Mouse (Mus musculus) testis, adult 2 months (tissue): ENCODE measurements at regions not wholly inside any gene's neighbourhood (a gene's known extent, or its start where the extent isn't known, plus 50 kb on each side); places are given as distances from the start of the nearest gene placed in this dataset.

Experiments
- H3K27ac ChIP-seq: fragments of 200-500 bp; 2 replicates; pipeline ENCODE4 v1.5.1; 2012; ENCODE audit warnings: low read depth, low read length; ENCODE audit not compliant: control insufficient read depth, insufficient read depth
- H3K27me3 ChIP-seq: fragments of 200-500 bp; 2 replicates; pipeline ENCODE4 v1.6.1; 2012; ENCODE audit warnings: mild to moderate bottlenecking, low read length, moderate library complexity; ENCODE audit not compliant: control insufficient read depth, insufficient read depth
- H3K36me3 ChIP-seq: fragments of 200-500 bp; 2 replicates; pipeline ENCODE4 v1.6.1; 2012; ENCODE audit warnings: mild to moderate bottlenecking, low read length; ENCODE audit not compliant: control insufficient read depth, insufficient read depth
- H3K4me1 ChIP-seq: fragments of 200-500 bp; 2 replicates; pipeline ENCODE4 v1.6.1; 2012; ENCODE audit warnings: low read length; ENCODE audit not compliant: control insufficient read depth, insufficient read depth
- H3K4me3 ChIP-seq: fragments of 200-500 bp; 2 replicates; pipeline ENCODE4 v1.5.1; 2012; ENCODE audit warnings: low read depth, mild to moderate bottlenecking, low read length, moderate library complexity, mixed read lengths; ENCODE audit not compliant: control insufficient read depth
- CTCF ChIP-seq: fragments of 200-500 bp; IDR thresholded peaks from 2 replicates; pipeline ENCODE4 v1.5.1; 2012; ENCODE audit warnings: low read depth, mild to moderate bottlenecking, inconsistent platforms, low read length, moderate library complexity; ENCODE audit not compliant: control insufficient read depth, insufficient read depth, insufficient replicate concordance
- POLR2A ChIP-seq: fragments of 200-500 bp; IDR thresholded peaks from 2 replicates; pipeline ENCODE4 v1.6.1; 2012; ENCODE audit warnings: low read depth, mild to moderate bottlenecking, inconsistent platforms, low read length, moderate library complexity; ENCODE audit not compliant: control insufficient read depth

DNA sequence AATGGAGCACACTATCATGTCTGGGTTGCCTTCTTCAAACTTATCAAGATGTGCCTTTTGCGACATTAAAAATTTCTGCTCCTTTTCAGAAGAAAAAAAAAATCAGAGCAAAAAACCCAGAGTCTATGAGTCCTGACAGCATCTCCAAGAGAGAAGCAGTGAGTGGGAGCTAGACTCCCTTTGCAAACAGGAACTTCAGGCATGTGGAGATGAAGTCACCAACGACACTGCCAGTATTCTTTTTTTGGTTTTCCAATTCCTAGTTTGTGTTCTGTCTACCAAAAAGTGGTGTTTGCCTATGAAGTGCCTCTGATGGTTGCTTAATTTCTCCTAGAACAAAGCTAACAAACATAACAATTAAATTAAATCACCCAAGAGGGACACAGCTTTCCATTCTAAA is 457.2 kb upstream of the Nr2f1 start:
- H3K27me3 ChIP-seq: no peaks in the 10 kb centered on the region
- H3K4me3 ChIP-seq: no peak overlapping the region
- no peak for TF ChIP-seq CTCF
- TF ChIP-seq POLR2A: no peak

DNA sequence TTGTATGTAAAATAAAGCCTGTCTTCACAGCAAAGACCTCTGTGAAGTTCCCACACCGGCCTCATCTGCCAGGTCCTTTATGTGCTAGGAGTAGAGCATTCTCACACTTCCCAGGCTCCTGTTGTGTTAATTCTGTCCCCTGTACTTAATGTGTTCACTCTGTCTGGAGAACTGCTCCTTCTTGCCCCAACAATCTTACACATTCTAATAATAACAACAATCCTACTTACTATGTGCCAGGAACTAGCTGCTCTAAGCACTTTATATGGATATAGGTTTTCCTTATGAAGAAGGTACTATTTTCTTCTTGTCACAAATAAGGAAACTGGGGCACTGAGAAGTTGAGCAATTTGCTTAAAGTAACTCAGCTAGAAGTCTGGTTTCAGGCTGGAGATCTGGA is 456.6 kb upstream of the Nr2f1 start:
- Histone ChIP-seq H3K27me3 (no peaks in the 10 kb centered on the region), H3K27ac (no peak overlapping the region), H3K4me1 (no peaks in the 10 kb centered on the region), H3K36me3 (no peaks in the 10 kb centered on the region), H3K4me3 (no peak overlapping the region)
- TF ChIP-seq POLR2A (no peak), CTCF (no peak)

More for the DNA sequence above, 457.2 kb upstream of the Nr2f1 start:
- Histone ChIP-seq H3K27ac (no peak overlapping the region), H3K4me1 (no peaks in the 10 kb centered on the region), H3K36me3 (no peaks in the 10 kb centered on the region)

DNA sequence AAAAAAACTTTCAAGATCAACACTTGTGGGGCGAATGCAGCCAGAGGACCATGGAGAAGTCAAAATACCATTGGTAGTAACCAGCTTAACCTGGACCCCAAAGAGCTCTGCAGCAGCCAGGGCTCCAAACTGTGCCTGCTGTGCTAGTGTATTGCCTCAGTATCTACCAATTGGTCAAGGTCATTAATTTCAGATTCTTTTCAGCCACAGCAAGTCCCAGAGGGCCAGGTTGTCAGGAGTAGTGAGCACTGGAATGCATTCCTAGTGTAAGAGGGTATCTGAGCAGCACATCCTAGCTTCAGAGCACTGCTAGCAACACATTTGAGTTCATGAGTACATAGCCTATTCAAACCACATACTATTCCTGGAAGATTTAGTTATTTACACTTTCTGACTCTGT is 451.3 kb upstream of the Nr2f1 start:
- no peak overlapping the region for H3K4me3 ChIP-seq

DNA sequence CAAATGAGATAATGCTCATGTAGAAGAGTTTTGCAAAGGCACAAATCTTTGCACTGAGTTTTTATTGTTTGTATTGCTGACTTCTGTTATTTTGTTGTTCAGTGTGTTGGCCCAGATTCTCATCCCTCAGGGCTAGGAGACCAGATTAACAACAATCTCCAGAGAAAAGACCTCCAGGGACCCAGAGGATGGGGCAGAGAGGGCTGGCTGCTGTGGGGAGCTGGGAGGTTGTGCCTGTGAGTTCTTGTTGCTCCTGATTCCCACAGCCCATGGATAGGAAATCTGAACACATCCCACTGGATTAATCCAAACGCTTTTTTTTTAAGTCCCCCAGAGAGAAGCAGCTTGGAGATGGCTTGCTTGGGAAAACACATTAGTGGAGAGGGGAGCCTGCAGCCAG is 445.0 kb upstream of the Nr2f1 start:
- Histone ChIP-seq H3K36me3 (no peaks in the 10 kb centered on the region), H3K4me1 (no peaks in the 10 kb centered on the region), H3K27ac (no peak overlapping the region), H3K27me3 (no peaks in the 10 kb centered on the region), H3K4me3 (no peak overlapping the region)
- no peak for TF ChIP-seq CTCF
- TF ChIP-seq POLR2A: no peak

More for the DNA sequence above, 451.3 kb upstream of the Nr2f1 start:
- H3K4me1 ChIP-seq: no peaks in the 10 kb centered on the region
- TF ChIP-seq CTCF: no peak
- TF ChIP-seq POLR2A: no peak
- H3K27me3 ChIP-seq: no peaks in the 10 kb centered on the region
- no peaks in the 10 kb centered on the region for H3K36me3 ChIP-seq
- H3K27ac ChIP-seq: no peak overlapping the region

DNA sequence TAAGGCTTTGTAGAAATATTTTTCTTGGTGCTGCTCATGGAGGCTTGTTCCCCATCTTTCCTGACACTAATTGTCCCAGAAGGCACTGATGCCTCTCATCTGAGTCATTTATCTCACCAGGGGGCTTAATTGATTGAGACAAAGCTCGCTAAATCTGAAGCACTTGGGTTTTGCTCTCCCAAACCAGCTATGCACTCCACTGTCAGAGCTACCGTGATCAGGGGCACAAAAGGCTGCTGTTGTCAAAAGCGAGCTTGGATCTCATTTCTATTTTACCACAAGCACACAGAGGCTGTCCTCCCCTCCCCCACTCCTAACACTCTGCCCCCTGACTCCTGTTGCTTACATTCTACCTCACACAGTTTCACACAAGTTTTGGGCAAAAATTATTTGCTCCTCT is 443.5 kb upstream of the Nr2f1 start:
- no peak for TF ChIP-seq CTCF
- TF ChIP-seq POLR2A: no peak
- Histone ChIP-seq H3K4me3 (no peak overlapping the region), H3K4me1 (no peaks in the 10 kb centered on the region), H3K36me3 (no peaks in the 10 kb centered on the region), H3K27ac (no peak overlapping the region), H3K27me3 (no peaks in the 10 kb centered on the region)

DNA sequence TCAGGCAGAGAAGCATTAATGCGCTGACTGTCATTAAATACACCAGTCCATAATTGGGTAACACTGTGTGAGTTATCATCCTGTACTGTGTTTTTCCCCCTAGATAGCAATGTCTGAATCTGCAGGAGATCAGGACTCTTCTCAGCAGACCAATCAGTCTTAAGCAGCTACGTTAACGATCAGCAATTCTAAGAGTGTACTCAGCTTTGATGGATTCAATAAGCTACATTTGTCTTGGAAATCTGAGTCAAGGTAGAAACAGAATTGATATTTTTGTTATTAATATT is 442.8 kb upstream of the Nr2f1 start:
- Histone ChIP-seq H3K27me3 (no peaks in the 10 kb centered on the region), H3K27ac (no peak overlapping the region), H3K4me1 (no peaks in the 10 kb centered on the region), H3K36me3 (no peaks in the 10 kb centered on the region), H3K4me3 (no peak overlapping the region)
- TF ChIP-seq CTCF (no peak), POLR2A (no peak)

DNA sequence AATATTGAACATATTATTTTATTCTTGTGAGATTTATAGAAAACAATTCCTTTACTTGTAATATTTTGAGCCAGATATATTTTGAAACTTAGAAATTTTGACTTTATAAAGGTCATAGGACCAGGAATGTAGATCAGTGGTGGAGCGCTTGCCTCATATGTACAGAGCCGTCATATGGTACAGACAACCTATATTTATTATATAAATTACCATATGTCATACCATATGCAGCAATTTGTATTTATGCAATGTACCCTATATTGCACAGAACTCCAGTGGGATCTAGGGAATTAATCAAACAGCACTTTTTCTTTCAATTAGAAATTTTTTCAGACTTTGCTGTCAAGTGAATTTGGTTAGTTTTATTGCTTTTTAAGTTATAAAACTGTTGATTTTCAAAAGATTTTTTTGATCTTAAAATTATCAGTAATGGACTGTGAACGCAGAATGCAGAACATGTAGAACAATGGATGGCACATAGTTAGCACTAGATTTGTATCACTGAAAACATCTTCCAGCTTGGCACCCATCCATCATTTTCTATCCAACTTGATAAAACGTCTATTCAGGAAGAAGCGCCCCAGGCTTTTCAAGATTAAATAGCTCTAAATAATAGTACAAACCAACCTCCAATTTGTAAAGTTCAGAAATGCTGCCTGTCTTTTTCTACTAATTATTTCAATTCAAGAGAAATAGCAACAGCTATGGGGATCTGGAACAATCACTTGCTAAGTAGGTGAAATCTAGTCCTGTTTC is 442.3 kb upstream of the Nr2f1 start:
- TF ChIP-seq POLR2A (no peak), CTCF (no peak)
- H3K27me3 ChIP-seq: no peaks in the 10 kb centered on the region
- H3K4me3 ChIP-seq: no peak overlapping the region
- H3K27ac ChIP-seq: no peak overlapping the region
- H3K36me3 ChIP-seq: no peaks in the 10 kb centered on the region
- H3K4me1 ChIP-seq: no peaks in the 10 kb centered on the region

DNA sequence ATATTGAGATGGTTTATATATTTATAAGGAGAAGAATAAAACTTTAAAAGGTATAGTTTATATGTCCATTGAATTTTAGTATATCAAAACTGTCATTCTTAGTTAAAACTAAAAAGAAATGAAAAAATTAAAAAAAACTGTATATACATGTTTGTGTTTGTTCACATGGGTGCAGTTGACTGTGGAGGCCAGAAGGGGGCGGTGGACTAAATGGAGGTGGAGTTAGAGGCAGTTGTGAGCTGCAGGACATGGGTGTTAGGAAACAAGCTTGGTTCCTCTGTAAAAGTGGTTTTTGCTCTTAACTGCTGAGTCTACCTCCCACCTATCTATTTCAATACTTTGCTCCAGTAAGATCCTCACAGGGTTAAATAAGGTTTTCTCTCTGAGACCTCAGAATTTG is 440.8 kb upstream of the Nr2f1 start:
- Histone ChIP-seq H3K4me3 (no peak overlapping the region), H3K27me3 (no peaks in the 10 kb centered on the region), H3K27ac (no peak overlapping the region), H3K36me3 (no peaks in the 10 kb centered on the region), H3K4me1 (no peaks in the 10 kb centered on the region)
- TF ChIP-seq CTCF (peak; percentile 35; the same call in 1 of the 2 replicates), POLR2A (no peak)
